Mouse (Mus musculus): ENCODE measurements around the gene Krtap21-1. TPM values are rescaled to one million over a fixed set of nuclear protein-coding genes. Genes with fewer than 3 reads are reported as not detected.

The Krtap21-1 gene
- not detected for polyA plus RNA-seq (2017; shearing (Covaris generic))

DNA sequence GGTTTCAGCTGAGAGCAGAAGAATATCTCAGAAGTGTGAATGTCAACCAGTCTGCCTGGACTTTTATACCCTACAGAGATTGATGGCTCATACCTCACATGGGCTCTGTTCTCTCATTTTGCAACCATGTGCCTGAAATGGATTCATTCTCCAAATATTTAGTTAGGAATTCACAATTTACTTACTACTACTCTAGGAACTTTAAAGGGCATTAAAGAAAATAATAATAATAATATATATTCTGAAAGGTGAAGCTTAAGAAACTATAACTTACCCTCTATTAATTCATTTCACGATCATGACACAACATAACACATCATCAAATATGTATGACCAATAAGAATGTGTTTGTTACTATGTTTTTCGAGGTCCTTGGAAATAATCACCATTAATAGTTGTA, at the start of gene Krtap21-1:
Krtap21-1 (minus strand) TSS at position 101 of the 400 bp plus-strand sequence.
- no peak for ATAC-seq

DNA sequence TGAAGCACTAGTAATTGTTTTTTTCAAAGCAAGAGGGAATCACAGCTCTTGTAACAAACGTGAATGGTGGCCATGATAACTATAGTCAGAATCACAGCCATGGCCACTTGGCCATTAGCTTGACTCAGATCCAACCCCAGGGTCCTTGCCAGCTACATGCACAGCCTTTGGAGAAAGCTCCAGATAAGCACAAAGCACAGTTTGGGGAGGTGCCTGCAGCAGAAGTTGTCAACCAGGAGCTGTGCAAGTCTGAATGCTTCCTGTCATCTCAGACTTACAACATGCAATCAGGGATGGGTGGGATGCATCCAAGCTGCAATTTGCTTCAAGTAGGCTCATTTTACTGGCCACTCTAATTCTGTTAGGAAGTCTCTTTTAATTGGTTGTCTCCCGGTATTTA, 25.9 kb upstream of the Krtap21-1 start:
- ATAC-seq = no peak

- ATAC-seq = no peak
These were observed 21.6 kb upstream of the Krtap21-1 start for GRCm38 (mm10) chr16:89425310-89425709.

DNA sequence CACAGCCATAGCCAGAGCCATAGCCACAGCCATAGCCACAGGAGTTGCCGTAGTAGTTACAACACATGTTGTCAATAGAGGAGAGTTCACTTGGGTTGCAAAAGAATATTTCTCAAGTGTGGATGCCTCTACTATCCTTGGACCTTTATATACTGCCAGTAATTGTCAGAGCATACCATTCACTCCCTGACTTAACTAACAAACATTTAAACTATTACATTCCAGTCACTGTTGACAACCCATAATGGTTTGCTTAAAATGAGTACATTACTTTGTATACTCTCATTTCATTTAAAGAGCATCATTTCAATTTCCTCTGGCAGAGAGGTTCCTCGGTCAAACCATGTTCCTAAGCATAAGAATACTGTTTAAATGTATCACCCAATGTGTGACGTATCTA, 16.3 kb upstream of the Krtap21-1 start, which contains the start of gene Krtap6-2:
Krtap6-2 (minus strand) TSS at position 101 of the 400 bp plus-strand sequence.
- ATAC-seq = no peak

- ATAC-seq = no peak
These were observed 12.6 kb upstream of the Krtap21-1 start for GRCm38 (mm10) chr16:89416311-89416710.

GRCm38 (mm10) chr16:89410345-89411068, 6.8 kb upstream of the Krtap21-1 start:
- ATAC-seq = no peak

GRCm38 (mm10) chr16:89372734-89373461, 30.8 kb downstream of the Krtap21-1 start:
- no peak for ATAC-seq

Other genes starting within 250 kb of the Krtap21-1 start
- gene Gm9789, start 245.9 kb downstream of the Krtap21-1 start, polyA plus RNA-seq (2017; shearing (Covaris generic)) = not detected
- not detected for gene Gm7735, start 234.4 kb downstream of the Krtap21-1 start, polyA plus RNA-seq (2017; shearing (Covaris generic))
- gene 1110057P08Rik, start 229.1 kb downstream of the Krtap21-1 start, polyA plus RNA-seq (2017; shearing (Covaris generic)) = not detected
- not detected for gene Krtap20-2, start 198.0 kb downstream of the Krtap21-1 start, polyA plus RNA-seq (2017; shearing (Covaris generic))
- not detected for gene Krtap6-2, start 16.2 kb upstream of the Krtap21-1 start, polyA plus RNA-seq (2017; shearing (Covaris generic))
- gene Krtap8-1, start 84.1 kb upstream of the Krtap21-1 start, polyA plus RNA-seq (2017; shearing (Covaris generic)) = not detected
- gene Krtap7-1, start 104.5 kb upstream of the Krtap21-1 start, polyA plus RNA-seq (2017; shearing (Covaris generic)) = not detected
- gene Krtap11-1, start 167.3 kb upstream of the Krtap21-1 start, polyA plus RNA-seq (2017; shearing (Covaris generic)) = not detected

Measured in inflammation-experienced regulatory T-cells, adult 6 months (primary cell).